Mouse (Mus musculus) left cerebral cortex, adult 9 months (tissue): ENCODE data around the gene Ifi205.

Source experiments
- DNase-seq, 2 experiments: peaks; one replicate each; pipeline ENCODE4 v3.0.0; 2022; ENCODE audit warnings: low spot score in 2 of 2

Gene Ifi205

GRCm38 (mm10) chr1:173973111-173973510, 58.5 kb downstream of the Ifi205 start:
- peak; percentile 6 to 10 for DNase-seq
